ENCODE assay signal across 24 mouse cellular contexts in genomic region chr1:98309894-98310293, GRCm38 (mm10).
"Had no signal": no experiment of that assay in that cellular context is flagged by ENCODE, and none has a peak within 500 bp of the region (broad histone marks: within the 10 kb centered on the region; RNA-seq: fewer than 3 reads in every experiment).

No protein-coding gene starts in this region.

- DNase-seq: gastrocnemius, adult 2 months; gastrocnemius, postnatal 10 days; gastrocnemius, postnatal 25 days; heart, adult 2 months; heart, postnatal 10 days; heart, postnatal 4 days; kidney, adult 18-20 months; kidney, adult 8-10 months; kidney, postnatal 10 days; kidney, postnatal 25 days; kidney, postnatal 4 days had no signal

- H3K27me3 ChIP-seq: heart, embryonic 12.5 days; hindbrain, embryonic 12.5 days; intestine, embryonic 15.5 days; limb, embryonic 12.5 days had no signal

- H3K4me3 ChIP-seq: gastrocnemius, adult 2 months; heart, adult 2 months; heart, embryonic 12.5 days; hindbrain, embryonic 10.5 days; hindbrain, embryonic 12.5 days; intestine, embryonic 15.5 days; layer of hippocampus, adult 2 months; left cerebral cortex, adult 2 months; limb, embryonic 10.5 days; limb, embryonic 12.5 days had no signal

- H3K36me3 ChIP-seq: heart, embryonic 12.5 days; hindbrain, embryonic 10.5 days; hindbrain, embryonic 12.5 days; intestine, embryonic 15.5 days; limb, embryonic 10.5 days; limb, embryonic 12.5 days had no signal

- H3K4me1 ChIP-seq: hindbrain, embryonic 10.5 days; hindbrain, embryonic 12.5 days; intestine, embryonic 15.5 days; limb, embryonic 10.5 days; limb, embryonic 12.5 days had no signal

- H3K9me3 ChIP-seq: heart, embryonic 12.5 days; hindbrain, embryonic 10.5 days; hindbrain, embryonic 12.5 days; intestine, embryonic 15.5 days; limb, embryonic 10.5 days; limb, embryonic 12.5 days had no signal

- H3K27ac ChIP-seq: gastrocnemius, adult 2 months; heart, adult 2 months; hindbrain, embryonic 10.5 days; hindbrain, embryonic 12.5 days; hindbrain, embryonic 14.5 days; intestine, embryonic 15.5 days; layer of hippocampus, adult 2 months; left cerebral cortex, adult 2 months; limb, embryonic 10.5 days; limb, embryonic 12.5 days; liver, embryonic 14.5 days had no signal

- ATAC-seq: hindbrain, embryonic 16.5 days; inflammation-experienced regulatory T-cells, adult 6 months; intestine, embryonic 15.5 days; intestine, postnatal 0 days had no signal

- H3K4me2 ChIP-seq: heart, embryonic 12.5 days; hindbrain, embryonic 12.5 days; hindbrain, embryonic 14.5 days; intestine, embryonic 15.5 days; limb, embryonic 12.5 days had no signal

- H3K9ac ChIP-seq: heart, embryonic 12.5 days; hindbrain, embryonic 12.5 days; hindbrain, embryonic 14.5 days; intestine, embryonic 15.5 days; limb, embryonic 12.5 days; liver, embryonic 14.5 days had no signal
